Mouse (Mus musculus) embryonic facial prominence, embryonic 11.5 days (tissue): ENCODE measurements around the gene Pum2. TPM values are rescaled to one million over a fixed set of nuclear protein-coding genes. Genes with fewer than 3 reads are reported as not detected.
"Not testable (repeated sequence)": the region's sequence is repeated elsewhere in the genome, so short reads cannot be mapped to it uniquely, and the experiment has no call there.

ENCODE experiments used
- ATAC-seq: fragments of 200-750 bp; cut with Nextera tagmentation; replicated peaks from 2 replicates; pipeline ENCODE4 v1.8.0; 2017; ENCODE audit warnings: low read depth; ENCODE audit not compliant: insufficient number of reproducible peaks, low FRiP score, low TSS enrichment
- DNase-seq: peaks from one replicate; pipeline ENCODE4 v3.0.0-alpha.2; 2015; ENCODE audit warnings: low spot score
- H3K27ac ChIP-seq: fragments of 300-500 bp; sonication (generic); replicated peaks from 2 replicates; pipeline ENCODE4 v1.5.1; 2014; ENCODE audit warnings: mild to moderate bottlenecking, low read depth, low read length, control low read depth
- H3K27me3 ChIP-seq: fragments of 300-500 bp; sonication (generic); 2 replicates; pipeline ENCODE4 v1.6.1; 2014; ENCODE audit warnings: mild to moderate bottlenecking, low read length, moderate library complexity, mixed read lengths; ENCODE audit not compliant: control insufficient read depth, insufficient read depth
- H3K36me3 ChIP-seq: fragments of 300-500 bp; sonication (generic); replicated peaks from 2 replicates; pipeline ENCODE4 v1.6.1; 2014; ENCODE audit warnings: low read depth, mild to moderate bottlenecking, low read length, moderate library complexity, mixed read lengths; ENCODE audit not compliant: control insufficient read depth, insufficient read depth
- H3K4me1 ChIP-seq: fragments of 300-500 bp; sonication (generic); 2 replicates; pipeline ENCODE4 v1.6.1; 2014; ENCODE audit warnings: low read length, mixed read lengths; ENCODE audit not compliant: control insufficient read depth, insufficient read depth
- H3K4me2 ChIP-seq: fragments of 300-500 bp; sonication (generic); 2 replicates; pipeline ENCODE4 v1.6.1; 2014; ENCODE audit warnings: low read depth, mild to moderate bottlenecking, control low read depth, low read length, moderate library complexity
- H3K4me3 ChIP-seq: fragments of 300-500 bp; sonication (generic); 2 replicates; pipeline ENCODE4 v1.5.1; 2014; ENCODE audit warnings: low read depth, low read length, control low read depth
- H3K9ac ChIP-seq: fragments of 300-500 bp; sonication (generic); replicated peaks from 2 replicates; pipeline ENCODE4 v1.6.1; 2014; ENCODE audit warnings: mild to moderate bottlenecking, control low read depth, low read length
- H3K9me3 ChIP-seq: fragments of 300-500 bp; sonication (generic); replicated peaks from 2 replicates; pipeline ENCODE4 v1.6.1; 2016; ENCODE audit warnings: mild to moderate bottlenecking, low read length, inconsistent platforms, mixed read lengths; ENCODE audit not compliant: control insufficient read depth
- WGBS: fragments of 180-500 bp; shearing (Covaris S2); extraction: QIAGEN DNeasy Blood & Tissue Kit; methylation state at CpG from one replicate; pipeline ENCODE4 v1.1.7; 2014; 5-methylcytosine and 5-hydroxymethylcytosine counted together
- polyA plus RNA-seq: library from polyadenylated mRNA; unstranded; fragments of >200 nt; fragmentation: Nextera tagmentation; extraction: Ambion mirVana; gene quantifications from 2 replicates; pipeline ENCODE4 v1.2.1, GENCODE M21; 2014

The Pum2 gene
- polyA plus RNA-seq, 1 experiment from 2014 or later: 79.7 TPM

- not testable (repeated sequence) for ATAC-seq
- WGBS: 80% methylated on average over 3 of the region's 3 CpGs
Measured at GRCm38 (mm10) chr12:8689882-8690281, 15.9 kb downstream of the Pum2 start.

GRCm38 (mm10) chr12:8698895-8699294, 25.0 kb downstream of the Pum2 start:
- DNase-seq (peak; percentile 64), ATAC-seq (no peak)
- Histone ChIP-seq H3K9ac (no peak overlapping the region), H3K36me3 (no peaks in the 10 kb centered on the region), H3K4me3 (no peak overlapping the region), H3K27ac (no peak overlapping the region), H3K4me1 (no peaks in the 10 kb centered on the region), H3K9me3 (no peaks in the 10 kb centered on the region), H3K27me3 (no peaks in the 10 kb centered on the region), H3K4me2 (no peak overlapping the region)
- WGBS: 75% methylated on average over 2 of the region's 2 CpGs

More at GRCm38 (mm10) chr12:8689882-8690281, 15.9 kb downstream of the Pum2 start:
- not testable (repeated sequence) for H3K36me3 ChIP-seq, H3K9ac ChIP-seq, H3K27ac ChIP-seq, H3K4me3 ChIP-seq, H3K27me3 ChIP-seq, H3K4me2 ChIP-seq, DNase-seq, H3K4me1 ChIP-seq, H3K9me3 ChIP-seq

- no peak for DNase-seq
- no peak for ATAC-seq
- Histone ChIP-seq H3K36me3 (no peaks in the 10 kb centered on the region), H3K9ac (no peak overlapping the region), H3K27me3 (no peaks in the 10 kb centered on the region), H3K27ac (no peak overlapping the region), H3K4me2 (no peak overlapping the region), H3K9me3 (no peaks in the 10 kb centered on the region), H3K4me1 (no peaks in the 10 kb centered on the region), H3K4me3 (no peak overlapping the region)
- WGBS: 83% methylated on average over 1 of the region's 1 CpGs
Measured at GRCm38 (mm10) chr12:8703988-8704387, 30.1 kb downstream of the Pum2 start.

- ATAC-seq (no peak), DNase-seq (no peak)
- Histone ChIP-seq H3K27me3 (no peaks in the 10 kb centered on the region), H3K4me2 (no peak overlapping the region), H3K36me3 (no peaks in the 10 kb centered on the region; the same call in 1 of the 2 replicates), H3K9me3 (no peaks in the 10 kb centered on the region), H3K27ac (no peak overlapping the region), H3K4me3 (no peak overlapping the region), H3K4me1 (no peaks in the 10 kb centered on the region), H3K9ac (no peak overlapping the region)
- 92% methylated on average over 2 of the region's 2 CpGs for WGBS
Measured at GRCm38 (mm10) chr12:8708876-8709275, 34.9 kb downstream of the Pum2 start.

- no peaks in the 10 kb centered on the region for H3K27me3 ChIP-seq
- no peaks in the 10 kb centered on the region for H3K4me1 ChIP-seq
- ATAC-seq (no peak), DNase-seq (no peak)
- no peaks in the 10 kb centered on the region; the same call in 1 of the 2 replicates for H3K36me3 ChIP-seq
- no peak overlapping the region for H3K4me3 ChIP-seq
- H3K9me3 ChIP-seq: no peaks in the 10 kb centered on the region
- H3K27ac ChIP-seq: no peak overlapping the region
- no peak overlapping the region for H3K4me2 ChIP-seq
- 93% methylated on average over 2 of the region's 2 CpGs for WGBS
- H3K9ac ChIP-seq: no peak overlapping the region
Measured at GRCm38 (mm10) chr12:8712665-8713064, 38.7 kb downstream of the Pum2 start.

- Histone ChIP-seq H3K4me3 (no peak overlapping the region), H3K27ac (no peak overlapping the region), H3K27me3 (no peaks in the 10 kb centered on the region), H3K4me2 (no peak overlapping the region), H3K36me3 (no peaks in the 10 kb centered on the region; the same call in 1 of the 2 replicates), H3K9ac (no peak overlapping the region), H3K9me3 (no peaks in the 10 kb centered on the region), H3K4me1 (no peaks in the 10 kb centered on the region)
- WGBS: 92% methylated on average over 1 of the region's 1 CpGs
- ATAC-seq: no peak
- DNase-seq: no peak
Measured at GRCm38 (mm10) chr12:8716093-8716492, 42.2 kb downstream of the Pum2 start.

GRCm38 (mm10) chr12:8726890-8727289, 53.0 kb downstream of the Pum2 start:
- H3K4me1 ChIP-seq: no peaks in the 10 kb centered on the region
- H3K4me2 ChIP-seq: no peak overlapping the region
- H3K9ac ChIP-seq: no peak overlapping the region
- no peaks in the 10 kb centered on the region for H3K27me3 ChIP-seq
- ATAC-seq (no peak), DNase-seq (peak; percentile 25)
- H3K9me3 ChIP-seq: no peaks in the 10 kb centered on the region
- WGBS: 48% methylated on average over 1 of the region's 1 CpGs
- H3K4me3 ChIP-seq: no peak overlapping the region
- H3K36me3 ChIP-seq: peaks cover 3% of the 10 kb centered on the region; the same call in 1 of the 2 replicates
- H3K27ac ChIP-seq: no peak overlapping the region

- H3K36me3 ChIP-seq: peaks cover 3% of the 10 kb centered on the region; the same call in 1 of the 2 replicates
- H3K4me3 ChIP-seq: no peak overlapping the region
- H3K9ac ChIP-seq: no peak overlapping the region
- H3K4me1 ChIP-seq: no peaks in the 10 kb centered on the region
- ATAC-seq (no peak), DNase-seq (no peak)
- no peak overlapping the region for H3K27ac ChIP-seq
- H3K4me2 ChIP-seq: no peak overlapping the region
- H3K9me3 ChIP-seq: no peaks in the 10 kb centered on the region
- 95% methylated on average over 2 of the region's 2 CpGs for WGBS
- no peaks in the 10 kb centered on the region for H3K27me3 ChIP-seq
Measured at GRCm38 (mm10) chr12:8728739-8729138, 54.8 kb downstream of the Pum2 start.
